Comparison of ENCODE assay signal across 20 mouse cellular contexts in the genomic region with DNA sequence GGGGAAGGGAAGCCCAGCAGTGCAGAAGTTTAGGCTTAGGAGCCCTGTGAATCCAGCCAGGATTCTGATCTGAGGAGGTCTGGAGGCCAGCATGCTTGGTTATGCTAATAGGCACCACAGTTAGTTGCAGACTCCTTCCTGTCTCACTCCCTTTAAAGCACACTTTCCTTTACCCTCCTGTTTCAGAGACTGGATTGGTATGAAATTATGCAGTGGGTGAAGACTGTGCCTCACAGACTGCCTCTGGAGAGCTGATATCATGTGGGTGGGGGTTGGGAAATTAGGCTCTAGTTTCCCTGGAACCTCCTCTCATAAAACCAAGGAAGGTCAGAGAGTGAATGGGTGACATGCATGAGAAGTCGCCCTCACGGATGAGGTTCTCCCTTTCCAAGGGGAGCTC.
A peak's percentile ranks its signal among the peaks of the same experiment; 100 is the strongest.
DNase-seq lines count a peak whose midpoint lies in the region; ATAC-seq and TF ChIP-seq lines count a peak whose summit lies in the region.
"Had no signal": no experiment of that assay in that cellular context is flagged by ENCODE, and none has a peak within 500 bp of the region (broad histone marks: within the 10 kb centered on the region; RNA-seq: fewer than 3 reads in every experiment).

No protein-coding gene starts in this region.

- DNase-seq in hindbrain, embryonic 14.5 days (ENCODE audit: low spot score): no peak
- peak; percentile 16 for DNase-seq in kidney, postnatal 0 days (ENCODE audit: low spot score)
- no peak for DNase-seq in kidney, postnatal 10 days
- DNase-seq: adrenal gland, adult 8-10 months; adrenal gland, postnatal 14 days; adrenal gland, postnatal 36 days; cerebellum, adult 11-12 months; cerebellum, adult 2 months; cerebellum, adult 9-10 months; cerebellum, postnatal 10 days; cerebellum, postnatal 25 days had no signal

- TF ChIP-seq CTCF in kidney, postnatal 0 days (IDR thresholded peaks at IDR 0.05; ENCODE audit: low read depth): no peak

- no peaks in the 10 kb centered on the region for H3K27me3 ChIP-seq in hindbrain, embryonic 14.5 days (ENCODE audit: control insufficient read depth, insufficient read depth, low read length)
- no peaks in the 10 kb centered on the region for H3K27me3 ChIP-seq in hindbrain, embryonic 12.5 days
- no peaks in the 10 kb centered on the region for H3K27me3 ChIP-seq in kidney, postnatal 0 days (ENCODE audit: insufficient read depth, low read length)
- H3K27me3 ChIP-seq in midbrain, embryonic 15.5 days (replicated peaks): no peaks in the 10 kb centered on the region
- H3K27me3 ChIP-seq in midbrain, embryonic 13.5 days: no peaks in the 10 kb centered on the region
- no peaks in the 10 kb centered on the region for H3K27me3 ChIP-seq in intestine, embryonic 15.5 days (replicated peaks)
- H3K27me3 ChIP-seq: embryonic facial prominence, embryonic 12.5 days; forebrain, embryonic 13.5 days; forebrain, embryonic 15.5 days had no signal

- no peaks in the 10 kb centered on the region for H3K9me3 ChIP-seq in hindbrain, embryonic 14.5 days (ENCODE audit: control insufficient read depth, low read length)
- H3K9me3 ChIP-seq in hindbrain, embryonic 12.5 days (replicated peaks): no peaks in the 10 kb centered on the region
- no peaks in the 10 kb centered on the region for H3K9me3 ChIP-seq in kidney, postnatal 0 days (replicated peaks; ENCODE audit: low read length)
- H3K9me3 ChIP-seq in midbrain, embryonic 15.5 days: no peaks in the 10 kb centered on the region
- H3K9me3 ChIP-seq in midbrain, embryonic 13.5 days: no peaks in the 10 kb centered on the region
- no peaks in the 10 kb centered on the region for H3K9me3 ChIP-seq in intestine, embryonic 15.5 days
- H3K9me3 ChIP-seq: embryonic facial prominence, embryonic 10.5 days; embryonic facial prominence, embryonic 12.5 days; forebrain, embryonic 13.5 days; forebrain, embryonic 15.5 days had no signal

- 53% methylated on average over 2 of the region's 2 CpGs for WGBS in hindbrain, embryonic 14.5 days
- 71% methylated on average over 2 of the region's 2 CpGs for WGBS in hindbrain, embryonic 12.5 days
- WGBS in kidney, postnatal 0 days: 38% methylated on average over 2 of the region's 2 CpGs
- WGBS in midbrain, embryonic 15.5 days: 71% methylated on average over 2 of the region's 2 CpGs
- 77% methylated on average over 2 of the region's 2 CpGs for WGBS in midbrain, embryonic 13.5 days
- WGBS in intestine, embryonic 15.5 days: 91% methylated on average over 2 of the region's 2 CpGs

- ATAC-seq in hindbrain, embryonic 14.5 days (ENCODE audit: low FRiP score): 0 out of 2 replicates have a peak, but pooled peaks have one; percentile 17
- no peak for ATAC-seq in hindbrain, embryonic 12.5 days (ENCODE audit: low FRiP score)
- no peak for ATAC-seq in kidney, postnatal 0 days (replicated peaks; ENCODE audit: low FRiP score, low read depth)
- ATAC-seq in midbrain, embryonic 15.5 days (replicated peaks): 0 out of 2 replicates have a peak, but pooled peaks have one; percentile 9
- ATAC-seq in midbrain, embryonic 13.5 days: no peak
- no peak for ATAC-seq in intestine, embryonic 15.5 days
- ATAC-seq: activated CD4-positive, CD25-positive, alpha-beta regulatory T cell, adult 4 months; forebrain, embryonic 13.5 days; forebrain, embryonic 15.5 days had no signal

- no peak overlapping the region for H3K4me3 ChIP-seq in hindbrain, embryonic 14.5 days (replicated peaks; ENCODE audit: low read length)
- no peak overlapping the region for H3K4me3 ChIP-seq in hindbrain, embryonic 12.5 days
- H3K4me3 ChIP-seq in kidney, postnatal 0 days (replicated peaks; ENCODE audit: low read depth, low read length): no peak overlapping the region
- H3K4me3 ChIP-seq in midbrain, embryonic 15.5 days: no peak overlapping the region
- H3K4me3 ChIP-seq in midbrain, embryonic 13.5 days (replicated peaks): no peak overlapping the region
- H3K4me3 ChIP-seq in intestine, embryonic 15.5 days (replicated peaks): no peak overlapping the region
- H3K4me3 ChIP-seq: embryonic facial prominence, embryonic 10.5 days; embryonic facial prominence, embryonic 12.5 days; forebrain, embryonic 13.5 days; forebrain, embryonic 15.5 days had no signal

- no peak overlapping the region for H3K27ac ChIP-seq in hindbrain, embryonic 14.5 days
- no peak overlapping the region for H3K27ac ChIP-seq in hindbrain, embryonic 12.5 days
- no peak overlapping the region for H3K27ac ChIP-seq in kidney, postnatal 0 days
- no peak overlapping the region for H3K27ac ChIP-seq in midbrain, embryonic 15.5 days
- H3K27ac ChIP-seq in midbrain, embryonic 13.5 days: no peak overlapping the region
- H3K27ac ChIP-seq in intestine, embryonic 15.5 days: no peak overlapping the region
- H3K27ac ChIP-seq: embryonic facial prominence, embryonic 10.5 days; embryonic facial prominence, embryonic 12.5 days; forebrain, embryonic 13.5 days; forebrain, embryonic 15.5 days had no signal

- no peak overlapping the region for H3K9ac ChIP-seq in hindbrain, embryonic 14.5 days
- H3K9ac ChIP-seq in hindbrain, embryonic 12.5 days: no peak overlapping the region
- no peak overlapping the region for H3K9ac ChIP-seq in kidney, postnatal 0 days (ENCODE audit: low read depth, low read length)
- H3K9ac ChIP-seq in midbrain, embryonic 15.5 days: no peak overlapping the region
- H3K9ac ChIP-seq in midbrain, embryonic 13.5 days (replicated peaks): no peak overlapping the region
- H3K9ac ChIP-seq in intestine, embryonic 15.5 days: no peak overlapping the region
- H3K9ac ChIP-seq: embryonic facial prominence, embryonic 12.5 days; forebrain, embryonic 13.5 days; forebrain, embryonic 15.5 days had no signal

- H3K36me3 ChIP-seq in hindbrain, embryonic 14.5 days (replicated peaks; ENCODE audit: control insufficient read depth, insufficient read depth): peaks cover 35% of the 10 kb centered on the region
- H3K36me3 ChIP-seq in hindbrain, embryonic 12.5 days: 0 out of 2 replicates have a peak, but pooled peaks cover 5% of the 10 kb centered on the region
- H3K36me3 ChIP-seq in kidney, postnatal 0 days (ENCODE audit: insufficient read depth, low read length): no peaks in the 10 kb centered on the region
- peaks cover 20% of the 10 kb centered on the region for H3K36me3 ChIP-seq in midbrain, embryonic 15.5 days (replicated peaks)
- peaks cover 26% of the 10 kb centered on the region for H3K36me3 ChIP-seq in midbrain, embryonic 13.5 days
- H3K36me3 ChIP-seq in intestine, embryonic 15.5 days: no peaks in the 10 kb centered on the region
- H3K36me3 ChIP-seq: embryonic facial prominence, embryonic 10.5 days; embryonic facial prominence, embryonic 12.5 days had no signal

- H3K4me2 ChIP-seq in hindbrain, embryonic 14.5 days (replicated peaks): no peak overlapping the region
- H3K4me2 ChIP-seq in hindbrain, embryonic 12.5 days (replicated peaks): no peak overlapping the region
- no peak overlapping the region for H3K4me2 ChIP-seq in kidney, postnatal 0 days (ENCODE audit: low read length)
- H3K4me2 ChIP-seq in midbrain, embryonic 15.5 days: no peak overlapping the region
- no peak overlapping the region for H3K4me2 ChIP-seq in midbrain, embryonic 13.5 days (replicated peaks)
- no peak overlapping the region for H3K4me2 ChIP-seq in intestine, embryonic 15.5 days (replicated peaks)
- H3K4me2 ChIP-seq: embryonic facial prominence, embryonic 12.5 days; forebrain, embryonic 13.5 days; forebrain, embryonic 15.5 days had no signal

- H3K4me1 ChIP-seq in hindbrain, embryonic 14.5 days (replicated peaks; ENCODE audit: control insufficient read depth, insufficient read depth, low read length): no peaks in the 10 kb centered on the region
- no peaks in the 10 kb centered on the region for H3K4me1 ChIP-seq in hindbrain, embryonic 12.5 days
- no peaks in the 10 kb centered on the region for H3K4me1 ChIP-seq in kidney, postnatal 0 days (replicated peaks; ENCODE audit: insufficient read depth, low read length)
- no peaks in the 10 kb centered on the region for H3K4me1 ChIP-seq in midbrain, embryonic 15.5 days
- H3K4me1 ChIP-seq in midbrain, embryonic 13.5 days (replicated peaks): peaks cover 5% of the 10 kb centered on the region; the same call in 1 of the 2 replicates
- H3K4me1 ChIP-seq in intestine, embryonic 15.5 days (replicated peaks): no peaks in the 10 kb centered on the region
- H3K4me1 ChIP-seq: embryonic facial prominence, embryonic 10.5 days; embryonic facial prominence, embryonic 12.5 days; forebrain, embryonic 15.5 days had no signal

Comparison
In these comparisons a context has a peak if more than half of its experiments do, and no peak if none do; other contexts are left out.
1. ATAC-seq: peak in hindbrain, embryonic 14.5 days (single experiment) and midbrain, embryonic 15.5 days (single experiment); none in hindbrain, embryonic 12.5 days (single experiment), kidney, postnatal 0 days (single experiment), midbrain, embryonic 13.5 days (single experiment) and intestine, embryonic 15.5 days (single experiment).